Mouse (Mus musculus) kidney, adult 9 months (tissue): ENCODE results near the gene Gm3633.
"Not testable (repeated sequence)": the region's sequence is repeated elsewhere in the genome, so short reads cannot be mapped to it uniquely, and the experiment has no call there.

Experiments used
- DNase-seq: peaks from one replicate; pipeline ENCODE4 v3.0.0; 2022

The Gm3633 gene

GRCm38 (mm10) chr14:42641817-42642216 lies at the start of gene Gm3633:
Gene Gm3633 (minus strand): TSS chr14:42641917.
- not testable (repeated sequence) for DNase-seq

- DNase-seq = not testable (repeated sequence)
Measured at GRCm38 (mm10) chr14:42655638-42656037, 13.9 kb upstream of the Gm3633 start, which contains the start of gene Gm10378. Gene Gm10378 (plus strand): TSS chr14:42655938.

- DNase-seq = not testable (repeated sequence)
Measured at GRCm38 (mm10) chr14:42599782-42600181, 41.9 kb downstream of the Gm3633 start, which contains the start of gene Gm17124. Gene Gm17124 (minus strand): TSS chr14:42599882.
